Mouse (Mus musculus) MEL (cell line): Measurements from ENCODE around the gene Fam20c.

ENCODE experiments used
- CHD1 ChIP-seq: IDR thresholded peaks from 2 replicates; pipeline ENCODE4 v1.6.1; 2012; ENCODE audit warnings: low read depth, mild to moderate bottlenecking, inconsistent platforms, low read length, improper control_type of control experiment
- CTCF ChIP-seq, 3 experiments: IDR thresholded peaks in 2 of 3; conservative IDR thresholded peaks in 1 of 3; 2 replicates each; pipeline ENCODE4 v1.5.1; 2011 to 2012; ENCODE audit warnings: low read length in 3 of 3, low read depth in 2 of 3, mild to moderate bottlenecking in 2 of 3, improper control_type of control experiment in 1 of 3, inconsistent platforms in 1 of 3, mixed read lengths in 1 of 3, moderate library complexity in 1 of 3; ENCODE audit not compliant: control insufficient read depth in 1 of 3, insufficient read depth in 1 of 3, poor library complexity in 1 of 3, severe bottlenecking in 1 of 3
- GATA1 ChIP-seq: IDR thresholded peaks from 2 replicates; pipeline ENCODE4 v1.6.1; 2011; ENCODE audit warnings: low read depth, low read length, improper control_type of control experiment
- HCFC1 ChIP-seq: IDR thresholded peaks from 2 replicates; pipeline ENCODE4 v1.6.1; 2012; ENCODE audit warnings: low read depth, mild to moderate bottlenecking, inconsistent platforms, low read length, improper control_type of control experiment, moderate library complexity
- MYC ChIP-seq: IDR thresholded peaks from 2 replicates; pipeline ENCODE4 v1.6.1; 2011; ENCODE audit warnings: low read depth, mild to moderate bottlenecking, low read length, improper control_type of control experiment, moderate library complexity
- NRF1 ChIP-seq: IDR thresholded peaks from 2 replicates; pipeline ENCODE4 v1.6.1; 2014; ENCODE audit warnings: low read depth, mild to moderate bottlenecking, inconsistent platforms, low read length, improper control_type of control experiment, moderate library complexity; ENCODE audit not compliant: poor library complexity, insufficient read depth, severe bottlenecking
- POLR2A ChIP-seq, 2 experiments: IDR thresholded peaks; 2 replicates each; pipeline ENCODE4 v1.6.1; 2011 to 2012; ENCODE audit warnings: low read length in 2 of 2, mild to moderate bottlenecking in 2 of 2, control low read depth in 1 of 2, improper control_type of control experiment in 1 of 2, low read depth in 1 of 2, moderate library complexity in 1 of 2; ENCODE audit not compliant: control insufficient read depth in 1 of 2, insufficient read depth in 1 of 2, poor library complexity in 1 of 2
- POLR2AphosphoS2 ChIP-seq: IDR thresholded peaks from 2 replicates; pipeline ENCODE4 v1.6.1; 2011; ENCODE audit warnings: low read length, improper control_type of control experiment
- SIN3A ChIP-seq: IDR thresholded peaks from 2 replicates; pipeline ENCODE4 v1.6.1; 2012; ENCODE audit warnings: low read length, improper control_type of control experiment, inconsistent platforms
- TAL1 ChIP-seq: IDR thresholded peaks from 2 replicates; pipeline ENCODE4 v1.6.1; 2012; ENCODE audit warnings: mild to moderate bottlenecking, inconsistent platforms, low read length, moderate library complexity, mixed read lengths
- TCF12 ChIP-seq: IDR thresholded peaks from 2 replicates; pipeline ENCODE4 v1.6.1; 2014; ENCODE audit warnings: low read depth, mild to moderate bottlenecking, inconsistent platforms, low read length, improper control_type of control experiment, moderate library complexity
- ZMIZ1 ChIP-seq: IDR thresholded peaks from 2 replicates; pipeline ENCODE4 v1.6.1; 2012; ENCODE audit warnings: low read depth, mild to moderate bottlenecking, inconsistent platforms, low read length, improper control_type of control experiment, moderate library complexity
- ZNF384 ChIP-seq: IDR thresholded peaks from 2 replicates; pipeline ENCODE4 v1.6.1; 2012; ENCODE audit warnings: low read depth, mild to moderate bottlenecking, inconsistent platforms, low read length, improper control_type of control experiment

DNA sequence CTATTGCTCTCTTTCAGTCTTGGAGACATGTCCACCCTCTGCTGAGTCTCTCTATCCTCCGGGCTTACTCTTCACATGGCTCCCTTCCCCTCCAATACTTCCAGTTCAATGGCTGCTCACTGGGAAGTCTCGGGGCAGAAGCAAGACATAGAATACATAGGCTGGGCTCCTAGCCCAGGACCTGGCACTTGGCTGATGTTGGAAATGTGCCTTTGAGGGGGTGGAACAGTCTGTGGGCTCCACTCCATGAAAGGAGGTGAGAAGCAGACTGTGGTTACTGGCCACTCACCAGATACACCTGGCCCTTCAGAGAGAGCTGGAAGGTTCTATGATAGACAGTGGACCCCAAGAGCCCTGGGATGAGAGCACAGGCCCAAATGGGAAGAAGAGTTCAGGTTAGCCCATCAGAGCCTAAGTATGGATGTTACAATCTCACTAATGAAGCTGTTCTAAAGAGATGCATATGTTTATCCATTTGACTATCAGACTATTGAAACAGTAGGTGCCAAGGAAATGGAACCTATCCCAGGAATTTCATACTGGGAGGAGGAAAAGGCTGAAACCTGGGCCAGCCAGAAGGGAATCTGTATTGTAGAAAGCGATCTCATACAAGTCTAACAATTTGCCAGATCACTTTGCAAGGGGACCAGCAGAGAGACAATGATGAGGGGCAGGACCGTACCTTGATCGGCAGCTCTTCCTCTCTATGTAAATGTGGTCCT is 8.8 kb upstream of the Fam20c start:
- TF ChIP-seq POLR2A (IDR thresholded peaks at IDR 0.05; ENCODE audit: control insufficient read depth in 1 of 2, insufficient read depth in 1 of 2, low read depth in 1 of 2, low read length in 2 of 2, poor library complexity in 1 of 2) (no peak), ZMIZ1 (no peak), ZNF384 (no peak), TCF12 (no peak), NRF1 (no peak), MYC (no peak), GATA1 (no peak), CTCF (IDR thresholded peaks at IDR 0.05 in 2 of 3, conservative IDR thresholded peaks at IDR 0.05 in 1 of 3; ENCODE audit: control insufficient read depth in 1 of 3, insufficient read depth in 1 of 3, low read depth in 2 of 3, low read length in 3 of 3, poor library complexity in 1 of 3, severe bottlenecking in 1 of 3) (no peak), POLR2AphosphoS2 (no peak), SIN3A (no peak), HCFC1 (no peak), TAL1 (no peak), CHD1 (no peak)
